Mouse (Mus musculus): ENCODE measurements around the gene Pde8b. TPM values are rescaled to one million over a fixed set of nuclear protein-coding genes. Genes with fewer than 3 reads are reported as not detected.

Pde8b gene
- total RNA-seq, 1 experiment, result 0.40 TPM

- DNase-seq (ENCODE audit: low read depth, low spot score), result no peak
- Histone ChIP-seq H3K4me3 (ENCODE audit: insufficient read depth in 1 of 2, low read depth in 1 of 2, low read length in 2 of 2, poor library complexity in 1 of 2, severe bottlenecking in 1 of 2) (no peak overlapping the region), H3K27ac (ENCODE audit: insufficient read depth, low read depth, low read length, poor library complexity, severe bottlenecking) (no peak overlapping the region), H3K9ac (ENCODE audit: insufficient read depth, low read depth, low read length, poor library complexity, severe bottlenecking) (no peak overlapping the region), H3K4me1 (ENCODE audit: control insufficient read depth in 2 of 2, insufficient read depth in 2 of 2, low read length in 2 of 2, poor library complexity in 1 of 2) (no peaks in the 10 kb centered on the region), H3K36me3 (ENCODE audit: control insufficient read depth, insufficient read depth, low read length, poor library complexity, severe bottlenecking) (no peaks in the 10 kb centered on the region), H3K9me3 (ENCODE audit: control insufficient read depth, insufficient read depth, low read depth, low read length) (no peaks in the 10 kb centered on the region)
- TF ChIP-seq CHD2 (IDR thresholded peaks at IDR 0.05; ENCODE audit: low read depth, low read length) (no peak), ZC3H11A (IDR thresholded peaks at IDR 0.05; ENCODE audit: borderline replicate concordance, low read depth, low read length) (no peak), HCFC1 (IDR thresholded peaks at IDR 0.05; ENCODE audit: borderline replicate concordance, insufficient read depth, low read length) (no peak), MAFK (IDR thresholded peaks at IDR 0.05; ENCODE audit: insufficient read depth, low read depth, low read length) (no peak), ZNF384 (IDR thresholded peaks at IDR 0.05; ENCODE audit: low read depth, low read length) (no peak)
- in situ Hi-C loops (cut with MboI; ENCODE audit: low sequenced_read_pairs in 2 of 2, unreplicated experiment in 2 of 2), result no loop called here
Observed at GRCm38 (mm10) chr13:94979081-94979480, 271.1 kb downstream of the Pde8b start.

- Histone ChIP-seq H3K9ac (ENCODE audit: insufficient read depth, low read depth, low read length, poor library complexity, severe bottlenecking) (peak within 1 kb of the TSS; percentile 98), H3K36me3 (ENCODE audit: control insufficient read depth, insufficient read depth, low read length, poor library complexity, severe bottlenecking) (no peaks in the 10 kb centered on the region), H3K27ac (ENCODE audit: insufficient read depth, low read depth, low read length, poor library complexity, severe bottlenecking) (peak within 1 kb of the TSS; percentile 64), H3K9me3 (ENCODE audit: control insufficient read depth, insufficient read depth, low read depth, low read length) (no peaks in the 10 kb centered on the region), H3K4me1 (ENCODE audit: control insufficient read depth in 2 of 2, insufficient read depth in 2 of 2, low read length in 2 of 2, poor library complexity in 1 of 2) (no peaks in the 10 kb centered on the region), H3K4me3 (ENCODE audit: insufficient read depth in 1 of 2, low read depth in 1 of 2, low read length in 2 of 2, poor library complexity in 1 of 2, severe bottlenecking in 1 of 2) (peak within 1 kb of the TSS; percentile 67 to 95)
- TF ChIP-seq CHD2 (IDR thresholded peaks at IDR 0.05; ENCODE audit: low read depth, low read length) (no peak), ZNF384 (IDR thresholded peaks at IDR 0.05; ENCODE audit: low read depth, low read length) (no peak), ZC3H11A (IDR thresholded peaks at IDR 0.05; ENCODE audit: borderline replicate concordance, low read depth, low read length) (peak; percentile 51), HCFC1 (IDR thresholded peaks at IDR 0.05; ENCODE audit: borderline replicate concordance, insufficient read depth, low read length) (peak; percentile 65; the same call in 1 of the 2 replicates), MAFK (IDR thresholded peaks at IDR 0.05; ENCODE audit: insufficient read depth, low read depth, low read length) (peak; percentile 28; the same call in 1 of the 2 replicates)
- peak; percentile 80 for DNase-seq (ENCODE audit: low read depth, low spot score)
- in situ Hi-C loops (cut with MboI; ENCODE audit: low sequenced_read_pairs in 2 of 2, unreplicated experiment in 2 of 2), result no loop called here
Observed at GRCm38 (mm10) chr13:94976219-94977186, 273.6 kb downstream of the Pde8b start, which contains the start of gene Wdr41. Gene Wdr41, plus strand, starts transcription at chr13:94976344.

- in situ Hi-C loops (cut with MboI; ENCODE audit: low sequenced_read_pairs in 2 of 2, unreplicated experiment in 2 of 2), result no loop called here
- Histone ChIP-seq H3K9ac (ENCODE audit: insufficient read depth, low read depth, low read length, poor library complexity, severe bottlenecking) (peak overlapping the region; percentile 60; the same call in 1 of the 2 replicates), H3K4me3 (ENCODE audit: insufficient read depth in 1 of 2, low read depth in 1 of 2, low read length in 2 of 2, poor library complexity in 1 of 2, severe bottlenecking in 1 of 2) (peak overlapping the region in 1 of 2 experiments; percentile 67; a peak in 2 of 4 replicates), H3K4me1 (ENCODE audit: control insufficient read depth in 2 of 2, insufficient read depth in 2 of 2, low read length in 2 of 2, poor library complexity in 1 of 2) (no peaks in the 10 kb centered on the region), H3K9me3 (ENCODE audit: control insufficient read depth, insufficient read depth, low read depth, low read length) (no peaks in the 10 kb centered on the region), H3K27ac (ENCODE audit: insufficient read depth, low read depth, low read length, poor library complexity, severe bottlenecking) (no peak overlapping the region), H3K36me3 (ENCODE audit: control insufficient read depth, insufficient read depth, low read length, poor library complexity, severe bottlenecking) (no peaks in the 10 kb centered on the region)
- TF ChIP-seq ZNF384 (IDR thresholded peaks at IDR 0.05; ENCODE audit: low read depth, low read length), result no peak
- TF ChIP-seq MAFK (IDR thresholded peaks at IDR 0.05; ENCODE audit: insufficient read depth, low read depth, low read length), result no peak
- TF ChIP-seq HCFC1 (IDR thresholded peaks at IDR 0.05; ENCODE audit: borderline replicate concordance, insufficient read depth, low read length), result no peak
- TF ChIP-seq ZC3H11A (IDR thresholded peaks at IDR 0.05; ENCODE audit: borderline replicate concordance, low read depth, low read length), result no peak
- no peak for TF ChIP-seq CHD2 (IDR thresholded peaks at IDR 0.05; ENCODE audit: low read depth, low read length)
- no peak for DNase-seq (ENCODE audit: low read depth, low spot score)
Observed at GRCm38 (mm10) chr13:94975828-94976218, 274.3 kb downstream of the Pde8b start.

Other genes with a start within 250 kb of the Pde8b start
- gene Zbed3, start 73.3 kb upstream of the Pde8b start, total RNA-seq (2012; rRNA removed), result 3.8 and 4.7 TPM in 2 replicates
- gene Aggf1, start 125.0 kb upstream of the Pde8b start, total RNA-seq (2012; rRNA removed), result 40.7 and 50.1 TPM in 2 replicates
- gene Crhbp, start 194.6 kb upstream of the Pde8b start, total RNA-seq (2012; rRNA removed), result 0.49 and 0.53 TPM in 2 replicates
- not detected in 2 replicates for gene S100z, start 228.4 kb upstream of the Pde8b start, total RNA-seq (2012; rRNA removed)